Mouse (Mus musculus): Measurements from ENCODE around the gene Atxn7l1.

- TF ChIP-seq TAL1 (IDR thresholded peaks at IDR 0.05; ENCODE audit: low read length) (no peak), GATA1 (IDR thresholded peaks at IDR 0.05; ENCODE audit: low read length) (no peak)
Measured at GRCm38 (mm10) chr12:33193408-33193901, 46.0 kb downstream of the Atxn7l1 start.

All from erythroblast, embryonic 14.5 days (primary cell).